Comparison of ENCODE assay signal across 11 mouse cellular contexts in the genomic region with DNA sequence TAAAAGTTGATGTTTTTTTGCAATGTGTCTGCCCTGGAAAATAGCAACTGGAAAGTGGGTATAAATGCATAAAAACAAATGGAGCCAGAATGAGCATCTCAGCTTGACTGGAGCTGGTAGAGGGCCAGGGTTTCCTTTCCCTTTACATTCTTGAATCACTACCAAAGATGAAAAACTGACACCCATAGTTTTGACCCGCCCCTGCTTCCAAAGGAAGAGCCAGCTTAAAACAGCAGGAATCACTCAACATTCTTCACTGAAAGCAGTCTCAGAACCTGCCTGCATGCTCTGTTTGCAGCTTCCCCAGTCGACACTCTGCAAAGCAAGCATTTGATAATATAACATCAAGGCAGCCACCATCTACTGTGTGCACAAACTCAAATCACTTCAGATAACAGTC.
A peak's percentile ranks its signal among the peaks of the same experiment; 100 is the strongest.
DNase-seq lines count a peak whose midpoint lies in the region; ATAC-seq lines count a peak whose summit lies in the region.
"Had no signal": no experiment of that assay in that cellular context is flagged by ENCODE, and none has a peak within 500 bp of the region (broad histone marks: within the 10 kb centered on the region; RNA-seq: fewer than 3 reads in every experiment).

No protein-coding gene starts in this region.

- DNase-seq in urinary bladder, postnatal 36 days (ENCODE audit: low spot score in 2 of 2) = peak; percentile 6 to 21
- DNase-seq in urinary bladder, postnatal 25 days (ENCODE audit: low spot score) = no peak
- DNase-seq in ovary, adult 18-20 months (ENCODE audit: low spot score) = no peak
- no peak for DNase-seq in adrenal gland, postnatal 36 days
- no peak for DNase-seq in gastrocnemius, postnatal 25 days
- DNase-seq: cerebellum, adult 9-11 months; thymus, postnatal 4 days had no signal

- H3K4me2 ChIP-seq in intestine, embryonic 16.5 days (ENCODE audit: low read depth, low read length) = no peak overlapping the region
- no peak overlapping the region for H3K4me2 ChIP-seq in limb, embryonic 15.5 days
- H3K4me2 ChIP-seq: limb, embryonic 12.5 days had no signal

- H3K27ac ChIP-seq in intestine, embryonic 16.5 days (ENCODE audit: low read length) = no peak overlapping the region
- peak overlapping the region; percentile 27; the same call in 1 of the 2 replicates for H3K27ac ChIP-seq in limb, embryonic 15.5 days
- H3K27ac ChIP-seq: limb, embryonic 12.5 days had no signal

- ATAC-seq in intestine, embryonic 16.5 days = peak; percentile 67
- ATAC-seq in limb, embryonic 15.5 days (ENCODE audit: insufficient number of reproducible peaks, low FRiP score, low TSS enrichment, low read depth) = no peak

- no peaks in the 10 kb centered on the region for H3K4me1 ChIP-seq in intestine, embryonic 16.5 days (ENCODE audit: control insufficient read depth, insufficient read depth, low read length)
- 0 out of 2 replicates have a peak, but pooled peaks cover 5% of the 10 kb centered on the region for H3K4me1 ChIP-seq in limb, embryonic 15.5 days

- no peak overlapping the region for H3K9ac ChIP-seq in intestine, embryonic 16.5 days (ENCODE audit: low read depth, low read length)
- H3K9ac ChIP-seq in limb, embryonic 15.5 days = no peak overlapping the region
- H3K9ac ChIP-seq: limb, embryonic 12.5 days had no signal

- no peaks in the 10 kb centered on the region for H3K36me3 ChIP-seq in intestine, embryonic 16.5 days (ENCODE audit: control insufficient read depth, insufficient read depth, low read length)
- no peaks in the 10 kb centered on the region for H3K36me3 ChIP-seq in limb, embryonic 15.5 days
- H3K36me3 ChIP-seq: G1E; limb, embryonic 12.5 days had no signal

- no peaks in the 10 kb centered on the region for H3K27me3 ChIP-seq in intestine, embryonic 16.5 days (replicated peaks; ENCODE audit: control insufficient read depth, insufficient read depth, low read length)
- H3K27me3 ChIP-seq in limb, embryonic 15.5 days = no peaks in the 10 kb centered on the region
- H3K27me3 ChIP-seq: limb, embryonic 12.5 days had no signal

- 24% methylated on average over 2 of the region's 2 CpGs for WGBS in intestine, embryonic 16.5 days
- 20% methylated on average over 2 of the region's 2 CpGs for WGBS in limb, embryonic 15.5 days

- no peak overlapping the region for H3K4me3 ChIP-seq in intestine, embryonic 16.5 days (ENCODE audit: low read length)
- no peak overlapping the region for H3K4me3 ChIP-seq in limb, embryonic 15.5 days
- H3K4me3 ChIP-seq: limb, embryonic 12.5 days had no signal

- H3K9me3 ChIP-seq in intestine, embryonic 16.5 days (ENCODE audit: control insufficient read depth, low read length) = no peaks in the 10 kb centered on the region
- H3K9me3 ChIP-seq in limb, embryonic 15.5 days = no peaks in the 10 kb centered on the region
- H3K9me3 ChIP-seq: G1E; limb, embryonic 12.5 days had no signal

Comparison
In these comparisons a context has a peak if more than half of its experiments do, and no peak if none do; other contexts are left out.
1. DNase-seq: peak in urinary bladder, postnatal 36 days (2 of 2); none in urinary bladder, postnatal 25 days (single experiment), ovary, adult 18-20 months (single experiment), adrenal gland, postnatal 36 days (0 of 2) and gastrocnemius, postnatal 25 days (single experiment).